In the genomic region with DNA sequence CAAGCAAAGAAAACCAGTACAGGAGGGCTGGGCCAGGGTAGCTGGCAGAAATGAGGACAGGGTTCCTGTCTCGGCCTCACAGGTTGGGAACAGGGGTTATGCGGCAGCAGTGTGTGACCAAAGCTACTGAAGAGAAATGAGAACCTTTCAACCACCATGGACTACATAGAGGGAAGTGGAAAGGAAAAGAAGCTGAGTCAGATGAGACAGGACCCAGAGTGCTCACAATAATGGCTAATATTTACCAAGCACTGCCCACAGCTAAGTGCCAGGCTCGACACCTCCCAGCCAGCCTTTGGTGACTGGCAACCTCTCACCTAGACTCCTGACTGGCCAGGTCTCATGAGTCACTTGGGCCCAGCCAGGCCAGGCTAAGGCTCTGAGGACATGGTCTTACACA, we compare ENCODE assay signal across 12 mouse cellular contexts. TPM values are rescaled to one million over a fixed set of nuclear protein-coding genes. Genes with fewer than 3 reads are reported as not detected.
DNase-seq lines count a peak whose midpoint lies in the region; ATAC-seq and TF ChIP-seq lines count a peak whose summit lies in the region.
"Had no signal": no experiment of that assay in that cellular context is flagged by ENCODE, and none has a peak within 500 bp of the region (broad histone marks: within the 10 kb centered on the region; RNA-seq: fewer than 3 reads in every experiment).

No protein-coding gene starts in this region.

- no peak overlapping the region for H3K27ac ChIP-seq in heart, embryonic 10.5 days
- H3K27ac ChIP-seq in intestine, embryonic 15.5 days, result no peak overlapping the region
- H3K27ac ChIP-seq: embryonic facial prominence, embryonic 15.5 days had no signal

- peak; percentile 41 to 47 for DNase-seq in heart, adult 18-20 months
- DNase-seq in heart, embryonic 10.5 days (ENCODE audit: low spot score), result no peak
- DNase-seq in 3134 (ENCODE audit: extremely low read depth, insufficient read length, low spot score), result peak; percentile 38
- peak; percentile 46 for DNase-seq in lung, adult 2 months
- DNase-seq in layer of hippocampus, adult 9-10 months (ENCODE audit: low spot score), result no peak
- no peak for DNase-seq in layer of hippocampus, postnatal 36 days
- no peak for DNase-seq in frontal cortex, postnatal 14 days (ENCODE audit: low spot score in 2 of 2)
- DNase-seq: cerebellum, adult 9-10 months; gastrocnemius, postnatal 25 days; lung, embryonic 14.5 days had no signal

- no peaks in the 10 kb centered on the region for H3K36me3 ChIP-seq in heart, embryonic 10.5 days
- H3K36me3 ChIP-seq in intestine, embryonic 15.5 days, result no peaks in the 10 kb centered on the region
- H3K36me3 ChIP-seq: embryonic facial prominence, embryonic 15.5 days had no signal

- peaks cover 63% of the 10 kb centered on the region for H3K4me1 ChIP-seq in heart, embryonic 10.5 days
- H3K4me1 ChIP-seq in intestine, embryonic 15.5 days (replicated peaks), result peaks cover 46% of the 10 kb centered on the region
- peaks cover 10% of the 10 kb centered on the region; the same call in 1 of the 2 replicates for H3K4me1 ChIP-seq in lung, adult 2 months (ENCODE audit: control insufficient read depth, insufficient read depth, low read length)

- no peak for TF ChIP-seq CTCF in lung, adult 2 months (IDR thresholded peaks at IDR 0.05; ENCODE audit: insufficient read depth, low read length)

- no peak overlapping the region for H3K9ac ChIP-seq in intestine, embryonic 15.5 days
- H3K9ac ChIP-seq: embryonic facial prominence, embryonic 15.5 days; lung, embryonic 14.5 days had no signal

- TF ChIP-seq POLR2A in lung, adult 2 months (IDR thresholded peaks at IDR 0.05; ENCODE audit: borderline replicate concordance, extremely low read depth, low read depth, low read length), result no peak

- H3K4me2 ChIP-seq in intestine, embryonic 15.5 days (replicated peaks), result no peak overlapping the region
- H3K4me2 ChIP-seq: embryonic facial prominence, embryonic 15.5 days; lung, embryonic 14.5 days had no signal

- no peaks in the 10 kb centered on the region for H3K9me3 ChIP-seq in heart, embryonic 10.5 days
- H3K9me3 ChIP-seq in intestine, embryonic 15.5 days, result no peaks in the 10 kb centered on the region
- H3K9me3 ChIP-seq: embryonic facial prominence, embryonic 15.5 days had no signal

- 74% methylated on average over 3 of the region's 3 CpGs for WGBS in heart, embryonic 10.5 days
- 68% methylated on average over 3 of the region's 3 CpGs for WGBS in intestine, embryonic 15.5 days
- WGBS in lung, adult 2 months, result 56% methylated on average over 3 of the region's 3 CpGs

- peak; percentile 34 for ATAC-seq in intestine, embryonic 15.5 days

- no peak overlapping the region for H3K4me3 ChIP-seq in heart, embryonic 10.5 days
- H3K4me3 ChIP-seq in intestine, embryonic 15.5 days (replicated peaks), result no peak overlapping the region
- H3K4me3 ChIP-seq in lung, adult 2 months (replicated peaks; ENCODE audit: extremely low read depth, low read depth, low read length), result no peak overlapping the region
- H3K4me3 ChIP-seq: embryonic facial prominence, embryonic 15.5 days had no signal

- H3K27me3 ChIP-seq in heart, embryonic 10.5 days (ENCODE audit: insufficient read depth, poor library complexity, severe bottlenecking), result no peaks in the 10 kb centered on the region
- H3K27me3 ChIP-seq in intestine, embryonic 15.5 days (replicated peaks), result no peaks in the 10 kb centered on the region
- H3K27me3 ChIP-seq: embryonic facial prominence, embryonic 15.5 days had no signal

RNA-seq across cellular contexts. Expression of a gene that starts 11.6 kb away (rescaled TPM):
- total RNA-seq in heart, adult 18-20 months (2021), result 10 to 100 TPM; 11.3 to 12.8 TPM
- polyA plus RNA-seq in heart, embryonic 10.5 days (2016; fragmentation: Nextera tagmentation; extraction: Ambion mirVana), result 1.1 and 1.7 TPM in 2 replicates
- polyA plus RNA-seq in intestine, embryonic 15.5 days (2015; fragmentation: Nextera tagmentation; extraction: Ambion mirVana), result 6.3 and 6.9 TPM in 2 replicates
- 14.9 and 22.4 TPM in 2 replicates for polyA plus RNA-seq in lung, adult 2 months (2012; rRNA removed)
- total RNA-seq in layer of hippocampus, postnatal 36 days (2021), result 10 to 100 TPM; 59.5 to 62.7 TPM

RNA-seq across cellular contexts. Expression of a gene that starts 44.8 kb away (rescaled TPM):
- 10 to 100 TPM; 14.4 to 17.6 TPM for total RNA-seq in heart, adult 18-20 months (2021)
- polyA plus RNA-seq in heart, embryonic 10.5 days (2016; fragmentation: Nextera tagmentation; extraction: Ambion mirVana), result 86.9 and 103 TPM in 2 replicates
- polyA plus RNA-seq in intestine, embryonic 15.5 days (2015; fragmentation: Nextera tagmentation; extraction: Ambion mirVana), result 111 and 126 TPM in 2 replicates
- polyA plus RNA-seq in lung, adult 2 months (2012; rRNA removed), result 154 and 173 TPM in 2 replicates
- total RNA-seq in layer of hippocampus, postnatal 36 days (2021), result 10 to 100 TPM; 11.7 to 17.4 TPM

RNA-seq across cellular contexts. Expression of a gene that starts 58.9 kb away (rescaled TPM):
- total RNA-seq in heart, adult 18-20 months (2021), result 10 to 100 TPM; 89.0 to 94.5 TPM
- polyA plus RNA-seq in heart, embryonic 10.5 days (2016; fragmentation: Nextera tagmentation; extraction: Ambion mirVana), result 50.8 and 58.6 TPM in 2 replicates
- polyA plus RNA-seq in intestine, embryonic 15.5 days (2015; fragmentation: Nextera tagmentation; extraction: Ambion mirVana), result 46.0 and 46.1 TPM in 2 replicates
- polyA plus RNA-seq in lung, adult 2 months (2012; rRNA removed), result 20.2 and 32.1 TPM in 2 replicates
- total RNA-seq in layer of hippocampus, postnatal 36 days (2021), result 100 to 1,000 TPM; 246 to 289 TPM

Comparison
In these comparisons a context has a peak if more than half of its experiments do, and no peak if none do; other contexts are left out.
1. DNase-seq: peak in heart, adult 18-20 months (2 of 2), 3134 (single experiment) and lung, adult 2 months (single experiment); none in heart, embryonic 10.5 days (single experiment), layer of hippocampus, adult 9-10 months (single experiment), layer of hippocampus, postnatal 36 days (0 of 2) and frontal cortex, postnatal 14 days (0 of 2).